Mouse (Mus musculus) kidney, adult 8-10 months (tissue): ENCODE data around the gene AW146154.
"Not testable (repeated sequence)": the region's sequence is repeated elsewhere in the genome, so short reads cannot be mapped to it uniquely, and the experiment has no call there.

Experiments used
- DNase-seq, 2 experiments: peaks; one replicate each; pipeline ENCODE4 v3.0.0; 2022

AW146154 gene

GRCm38 (mm10) chr7:41499389-41500049, at the start of gene AW146154, which contains the start of gene Gm20449:
AW146154 (minus strand) TSS chr7:41499890.
Gm20449 (minus strand) TSS chr7:41499417.
- DNase-seq, result peak; percentile 99 to 100

GRCm38 (mm10) chr7:41512672-41513071, 13.0 kb upstream of the AW146154 start:
- no peak for DNase-seq

- no peak for DNase-seq
These were observed 12.5 kb upstream of the AW146154 start for GRCm38 (mm10) chr7:41512207-41512606.

- peak in 1 of 2 experiments; percentile 10 for DNase-seq
These were observed 2.7 kb upstream of the AW146154 start for GRCm38 (mm10) chr7:41502402-41502801.

GRCm38 (mm10) chr7:41500151-41500934, 653 bp upstream of the AW146154 start:
- DNase-seq, result peak; percentile 84 to 88

- DNase-seq, result not testable (repeated sequence)
These were observed 687 bp downstream of the AW146154 start for GRCm38 (mm10) chr7:41499018-41499388.

GRCm38 (mm10) chr7:41498464-41498863, 1.2 kb downstream of the AW146154 start:
- DNase-seq, result not testable (repeated sequence)

- DNase-seq, result peak in 1 of 2 experiments; percentile 14
These were observed 1.8 kb downstream of the AW146154 start for GRCm38 (mm10) chr7:41497871-41498270.

GRCm38 (mm10) chr7:41451864-41452263, 47.8 kb downstream of the AW146154 start:
- DNase-seq, result no peak

GRCm38 (mm10) chr7:41448596-41448995, 51.1 kb downstream of the AW146154 start, which contains the start of gene Vmn2r57:
Vmn2r57 (minus strand) TSS chr7:41448696.
- not testable (repeated sequence) for DNase-seq
